Mouse (Mus musculus): ENCODE data around the gene Trim62. TPM values are rescaled to one million over a fixed set of nuclear protein-coding genes. Genes with fewer than 3 reads are reported as not detected.

Trim62 gene
- polyA plus RNA-seq, 1 experiment from 2014 or later = 18.5 TPM

GRCm38 (mm10) chr4:128899332-128899731, 16.0 kb downstream of the Trim62 start:
- 3% methylated on average over 6 of the region's 6 CpGs for WGBS

GRCm38 (mm10) chr4:128900484-128900883, 17.1 kb downstream of the Trim62 start:
- no peak overlapping the region for H3K4me2 ChIP-seq (ENCODE audit: low read length)
- ATAC-seq = no peak
- H3K27ac ChIP-seq (ENCODE audit: low read length) = peak overlapping the region; percentile 88
- H3K4me3 ChIP-seq (ENCODE audit: low read depth, low read length) = no peak overlapping the region
- peaks cover 19% of the 10 kb centered on the region for H3K4me1 ChIP-seq (ENCODE audit: control insufficient read depth, insufficient read depth, low read length)
- H3K36me3 ChIP-seq (ENCODE audit: control insufficient read depth, insufficient read depth, low read length) = peaks cover 2% of the 10 kb centered on the region; the same call in 1 of the 2 replicates
- H3K27me3 ChIP-seq (ENCODE audit: control insufficient read depth, insufficient read depth, low read depth, low read length) = no peaks in the 10 kb centered on the region; the same call in 1 of the 2 replicates
- H3K9me3 ChIP-seq (replicated peaks; ENCODE audit: control insufficient read depth, low read length, poor library complexity, severe bottlenecking) = no peaks in the 10 kb centered on the region
- no peak overlapping the region for H3K9ac ChIP-seq (ENCODE audit: low read depth, low read length)
- WGBS = 86% methylated on average over 14 of the region's 14 CpGs

More at GRCm38 (mm10) chr4:128899332-128899731, 16.0 kb downstream of the Trim62 start:
- Histone ChIP-seq H3K36me3 (ENCODE audit: control insufficient read depth, insufficient read depth, low read length) (peaks cover 2% of the 10 kb centered on the region; the same call in 1 of the 2 replicates), H3K27me3 (ENCODE audit: control insufficient read depth, insufficient read depth, low read depth, low read length) (no peaks in the 10 kb centered on the region; the same call in 1 of the 2 replicates), H3K9ac (ENCODE audit: low read depth, low read length) (peak overlapping the region; percentile 56), H3K4me2 (ENCODE audit: low read length) (no peak overlapping the region), H3K4me3 (ENCODE audit: low read depth, low read length) (no peak overlapping the region), H3K9me3 (replicated peaks; ENCODE audit: control insufficient read depth, low read length, poor library complexity, severe bottlenecking) (no peaks in the 10 kb centered on the region), H3K27ac (ENCODE audit: low read length) (peak overlapping the region; percentile 88), H3K4me1 (ENCODE audit: control insufficient read depth, insufficient read depth, low read length) (peaks cover 19% of the 10 kb centered on the region)
- ATAC-seq = peak; percentile 88

GRCm38 (mm10) chr4:128902390-128902789, 19.0 kb downstream of the Trim62 start:
- WGBS = 93% methylated on average over 8 of the region's 8 CpGs
- Histone ChIP-seq H3K27ac (ENCODE audit: low read length) (no peak overlapping the region), H3K9ac (ENCODE audit: low read depth, low read length) (no peak overlapping the region), H3K4me1 (ENCODE audit: control insufficient read depth, insufficient read depth, low read length) (peaks cover 19% of the 10 kb centered on the region), H3K36me3 (ENCODE audit: control insufficient read depth, insufficient read depth, low read length) (peaks cover 2% of the 10 kb centered on the region; the same call in 1 of the 2 replicates), H3K4me2 (ENCODE audit: low read length) (no peak overlapping the region), H3K9me3 (replicated peaks; ENCODE audit: control insufficient read depth, low read length, poor library complexity, severe bottlenecking) (no peaks in the 10 kb centered on the region), H3K27me3 (ENCODE audit: control insufficient read depth, insufficient read depth, low read depth, low read length) (no peaks in the 10 kb centered on the region; the same call in 1 of the 2 replicates), H3K4me3 (ENCODE audit: low read depth, low read length) (no peak overlapping the region)
- ATAC-seq = no peak

- WGBS = 52% methylated on average over 8 of the region's 8 CpGs
- Histone ChIP-seq H3K4me1 (ENCODE audit: control insufficient read depth, insufficient read depth, low read length) (peaks cover 9% of the 10 kb centered on the region), H3K4me3 (ENCODE audit: low read depth, low read length) (no peak overlapping the region), H3K27ac (ENCODE audit: low read length) (no peak overlapping the region), H3K27me3 (ENCODE audit: control insufficient read depth, insufficient read depth, low read depth, low read length) (no peaks in the 10 kb centered on the region; the same call in 1 of the 2 replicates), H3K36me3 (ENCODE audit: control insufficient read depth, insufficient read depth, low read length) (peaks cover 2% of the 10 kb centered on the region; the same call in 1 of the 2 replicates), H3K9me3 (replicated peaks; ENCODE audit: control insufficient read depth, low read length, poor library complexity, severe bottlenecking) (no peaks in the 10 kb centered on the region), H3K4me2 (ENCODE audit: low read length) (no peak overlapping the region), H3K9ac (ENCODE audit: low read depth, low read length) (no peak overlapping the region)
- no peak for ATAC-seq
Observed at GRCm38 (mm10) chr4:128904035-128904800, 20.8 kb downstream of the Trim62 start.

GRCm38 (mm10) chr4:128905251-128905650, 21.9 kb downstream of the Trim62 start:
- H3K27me3 ChIP-seq (ENCODE audit: control insufficient read depth, insufficient read depth, low read depth, low read length) = no peaks in the 10 kb centered on the region; the same call in 1 of the 2 replicates
- no peak overlapping the region for H3K9ac ChIP-seq (ENCODE audit: low read depth, low read length)
- ATAC-seq = no peak
- H3K9me3 ChIP-seq (replicated peaks; ENCODE audit: control insufficient read depth, low read length, poor library complexity, severe bottlenecking) = no peaks in the 10 kb centered on the region
- H3K27ac ChIP-seq (ENCODE audit: low read length) = no peak overlapping the region
- WGBS = 36% methylated on average over 8 of the region's 8 CpGs
- no peaks in the 10 kb centered on the region for H3K4me1 ChIP-seq (ENCODE audit: control insufficient read depth, insufficient read depth, low read length)
- H3K36me3 ChIP-seq (ENCODE audit: control insufficient read depth, insufficient read depth, low read length) = peaks cover 7% of the 10 kb centered on the region
- no peak overlapping the region for H3K4me2 ChIP-seq (ENCODE audit: low read length)
- H3K4me3 ChIP-seq (ENCODE audit: low read depth, low read length) = no peak overlapping the region

GRCm38 (mm10) chr4:128906757-128907156, 23.4 kb downstream of the Trim62 start:
- Histone ChIP-seq H3K27me3 (ENCODE audit: control insufficient read depth, insufficient read depth, low read depth, low read length) (no peaks in the 10 kb centered on the region; the same call in 1 of the 2 replicates), H3K9ac (ENCODE audit: low read depth, low read length) (0 out of 2 replicates have a peak overlapping the region, but pooled peaks have one; percentile 28), H3K4me1 (ENCODE audit: control insufficient read depth, insufficient read depth, low read length) (no peaks in the 10 kb centered on the region), H3K9me3 (replicated peaks; ENCODE audit: control insufficient read depth, low read length, poor library complexity, severe bottlenecking) (no peaks in the 10 kb centered on the region), H3K4me2 (ENCODE audit: low read length) (no peak overlapping the region), H3K36me3 (ENCODE audit: control insufficient read depth, insufficient read depth, low read length) (peaks cover 7% of the 10 kb centered on the region), H3K27ac (ENCODE audit: low read length) (no peak overlapping the region), H3K4me3 (ENCODE audit: low read depth, low read length) (no peak overlapping the region)
- no peak for ATAC-seq
- 58% methylated on average over 8 of the region's 8 CpGs for WGBS

- Histone ChIP-seq H3K9ac (ENCODE audit: low read depth, low read length) (no peak overlapping the region), H3K4me2 (ENCODE audit: low read length) (no peak overlapping the region), H3K27me3 (ENCODE audit: control insufficient read depth, insufficient read depth, low read depth, low read length) (no peaks in the 10 kb centered on the region; the same call in 1 of the 2 replicates), H3K4me1 (ENCODE audit: control insufficient read depth, insufficient read depth, low read length) (no peaks in the 10 kb centered on the region), H3K27ac (ENCODE audit: low read length) (no peak overlapping the region), H3K36me3 (ENCODE audit: control insufficient read depth, insufficient read depth, low read length) (peaks cover 7% of the 10 kb centered on the region), H3K9me3 (replicated peaks; ENCODE audit: control insufficient read depth, low read length, poor library complexity, severe bottlenecking) (no peaks in the 10 kb centered on the region), H3K4me3 (ENCODE audit: low read depth, low read length) (no peak overlapping the region)
- 69% methylated on average over 12 of the region's 12 CpGs for WGBS
- ATAC-seq = no peak
Observed at GRCm38 (mm10) chr4:128907238-128907968, 24.0 kb downstream of the Trim62 start.

GRCm38 (mm10) chr4:128908586-128909377, 25.4 kb downstream of the Trim62 start:
- Histone ChIP-seq H3K4me2 (ENCODE audit: low read length) (no peak overlapping the region), H3K9me3 (replicated peaks; ENCODE audit: control insufficient read depth, low read length, poor library complexity, severe bottlenecking) (no peaks in the 10 kb centered on the region), H3K27ac (ENCODE audit: low read length) (no peak overlapping the region), H3K27me3 (ENCODE audit: control insufficient read depth, insufficient read depth, low read depth, low read length) (no peaks in the 10 kb centered on the region), H3K4me3 (ENCODE audit: low read depth, low read length) (no peak overlapping the region), H3K4me1 (ENCODE audit: control insufficient read depth, insufficient read depth, low read length) (no peaks in the 10 kb centered on the region), H3K36me3 (ENCODE audit: control insufficient read depth, insufficient read depth, low read length) (peaks cover 5% of the 10 kb centered on the region), H3K9ac (ENCODE audit: low read depth, low read length) (no peak overlapping the region)
- 65% methylated on average over 24 of the region's 24 CpGs for WGBS
- no peak for ATAC-seq
